Mouse (Mus musculus) G1E (cell line): Measurements from ENCODE around the gene Cdk20.
A peak's percentile ranks its signal among the peaks of the same experiment; 100 is the strongest.

ENCODE experiments used
- CTCF ChIP-seq: IDR thresholded peaks from 2 replicates; pipeline ENCODE4 v1.5.1; 2012; ENCODE audit warnings: low read depth, low read length, inconsistent platforms, mixed read lengths
- GATA1 ChIP-seq: IDR thresholded peaks from 2 replicates; pipeline ENCODE4 v1.6.1; 2012; ENCODE audit warnings: borderline replicate concordance, low read length, inconsistent platforms, mixed read lengths
- POLR2AphosphoS5 ChIP-seq: IDR thresholded peaks from 2 replicates; pipeline ENCODE4 v1.6.1; 2012; ENCODE audit warnings: low read depth, low read length, inconsistent platforms; ENCODE audit not compliant: insufficient replicate concordance
- TAL1 ChIP-seq: conservative IDR thresholded peaks from 2 replicates; pipeline ENCODE4 v1.6.1; 2012; ENCODE audit warnings: low read depth, low read length, inconsistent platforms, mixed read lengths

DNA sequence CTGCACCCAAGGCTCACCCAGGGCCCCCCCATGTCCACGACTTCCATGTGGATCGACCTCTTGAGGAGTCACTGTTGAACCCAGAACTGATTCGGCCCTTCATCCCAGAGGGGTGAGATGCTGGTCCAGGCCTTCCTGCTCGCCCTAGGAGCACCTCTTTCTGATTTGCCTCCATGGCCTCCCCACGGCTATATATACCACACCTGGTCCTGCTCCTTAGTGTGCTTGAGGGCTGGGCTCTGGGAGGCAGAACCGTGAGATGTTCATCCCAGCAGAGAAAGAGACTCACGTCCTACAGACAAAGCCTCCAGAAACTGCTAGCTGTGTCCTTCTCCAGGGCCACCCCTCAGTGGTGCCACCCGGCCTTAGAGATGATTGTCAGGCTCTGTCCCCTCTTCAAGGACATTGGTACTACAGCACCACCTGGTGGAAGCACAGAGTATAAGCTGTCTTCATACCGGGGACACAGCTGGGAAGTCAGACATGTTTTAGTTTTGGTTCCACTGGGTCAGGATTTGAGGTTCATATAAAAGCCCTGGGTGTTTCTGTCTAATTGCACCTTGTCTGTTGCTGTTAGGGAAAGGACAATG, 6.8 kb downstream of the Cdk20 start:
- TF ChIP-seq CTCF, result peak; percentile 63
- TF ChIP-seq GATA1, result no peak
- TF ChIP-seq TAL1, result no peak
- TF ChIP-seq POLR2AphosphoS5, result no peak
